Mouse (Mus musculus): Measurements from ENCODE around the gene Srsf9. TPM values are rescaled to one million over a fixed set of nuclear protein-coding genes. Genes with fewer than 3 reads are reported as not detected.
A peak's percentile ranks its signal among the peaks of the same experiment; 100 is the strongest.

Srsf9 gene
- total RNA-seq, 1 experiment = 57.2 TPM

DNA sequence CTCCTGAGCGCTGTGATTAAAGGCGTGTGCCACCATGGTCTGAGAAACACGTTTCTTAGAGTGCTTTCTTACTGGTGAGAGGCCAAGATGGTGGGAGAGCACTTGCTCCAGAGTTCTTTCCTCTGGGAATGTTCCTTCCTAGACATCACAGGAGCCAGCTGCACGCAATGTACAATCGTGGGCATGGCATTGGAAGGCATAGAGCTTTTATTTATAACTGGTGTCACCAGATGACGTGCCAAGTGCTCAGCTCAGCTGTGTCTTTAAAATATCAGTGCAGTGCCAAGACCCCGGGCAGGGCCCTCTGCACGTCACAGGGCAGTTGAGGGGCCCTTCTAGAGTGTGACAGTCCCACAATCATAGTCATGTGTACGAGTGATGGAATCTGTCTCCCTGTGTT is 4.0 kb downstream of the Srsf9 start:
- TF ChIP-seq ZC3H11A (IDR thresholded peaks at IDR 0.05; ENCODE audit: borderline replicate concordance, low read depth, low read length) = no peak
- TF ChIP-seq MAFK (IDR thresholded peaks at IDR 0.05; ENCODE audit: insufficient read depth, low read depth, low read length) = no peak
- no peak for TF ChIP-seq CHD2 (IDR thresholded peaks at IDR 0.05; ENCODE audit: low read depth, low read length)
- no peak for TF ChIP-seq ZNF384 (IDR thresholded peaks at IDR 0.05; ENCODE audit: low read depth, low read length)
- TF ChIP-seq HCFC1 (IDR thresholded peaks at IDR 0.05; ENCODE audit: borderline replicate concordance, insufficient read depth, low read length) = no peak
- Histone ChIP-seq H3K9me3 (ENCODE audit: control insufficient read depth, insufficient read depth, low read depth, low read length) (no peaks in the 10 kb centered on the region), H3K4me1 (ENCODE audit: control insufficient read depth in 2 of 2, insufficient read depth in 2 of 2, low read length in 2 of 2, poor library complexity in 1 of 2) (peaks cover 0 to 2% of the 10 kb centered on the region in 2 experiments; a peak in 3 of 4 replicates), H3K4me3 (ENCODE audit: insufficient read depth in 1 of 2, low read depth in 1 of 2, low read length in 2 of 2, poor library complexity in 1 of 2, severe bottlenecking in 1 of 2) (no peak overlapping the region), H3K9ac (ENCODE audit: insufficient read depth, low read depth, low read length, poor library complexity, severe bottlenecking) (no peak overlapping the region), H3K27ac (ENCODE audit: insufficient read depth, low read depth, low read length, poor library complexity, severe bottlenecking) (no peak overlapping the region), H3K36me3 (ENCODE audit: control insufficient read depth, insufficient read depth, low read length, poor library complexity, severe bottlenecking) (peaks cover 31% of the 10 kb centered on the region)
- in situ Hi-C loops (cut with MboI; ENCODE audit: low sequenced_read_pairs in 2 of 2, unreplicated experiment in 2 of 2) = no loop called here
- DNase-seq (ENCODE audit: low read depth, low spot score) = no peak

DNA sequence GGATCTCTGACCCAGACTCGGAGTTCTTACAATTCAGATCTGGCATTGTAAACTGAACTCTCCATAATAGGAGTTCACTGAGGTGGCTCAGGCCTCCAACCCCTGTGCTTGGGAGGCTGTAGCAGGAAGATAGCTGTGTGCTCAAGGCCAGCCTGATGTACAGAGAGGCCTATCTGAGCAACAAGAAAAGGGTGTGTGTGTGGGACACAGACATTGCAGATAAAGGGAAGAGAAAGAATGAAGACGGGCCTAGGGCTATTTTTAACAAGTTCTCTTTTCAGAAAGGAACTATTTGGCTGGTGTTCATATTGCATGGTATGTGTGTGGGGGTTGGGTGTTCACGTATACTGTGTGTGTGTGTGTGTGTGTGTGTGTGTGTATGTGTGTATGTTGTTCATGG is 6.6 kb downstream of the Srsf9 start:
- TF ChIP-seq ZNF384 (IDR thresholded peaks at IDR 0.05; ENCODE audit: low read depth, low read length) (no peak), CHD2 (IDR thresholded peaks at IDR 0.05; ENCODE audit: low read depth, low read length) (no peak), ZC3H11A (IDR thresholded peaks at IDR 0.05; ENCODE audit: borderline replicate concordance, low read depth, low read length) (no peak), MAFK (IDR thresholded peaks at IDR 0.05; ENCODE audit: insufficient read depth, low read depth, low read length) (no peak), HCFC1 (IDR thresholded peaks at IDR 0.05; ENCODE audit: borderline replicate concordance, insufficient read depth, low read length) (no peak)
- no peak overlapping the region for H3K9ac ChIP-seq (ENCODE audit: insufficient read depth, low read depth, low read length, poor library complexity, severe bottlenecking)
- H3K9me3 ChIP-seq (ENCODE audit: control insufficient read depth, insufficient read depth, low read depth, low read length) = no peaks in the 10 kb centered on the region
- no peak for DNase-seq (ENCODE audit: low read depth, low spot score)
- H3K4me1 ChIP-seq (ENCODE audit: control insufficient read depth in 2 of 2, insufficient read depth in 2 of 2, low read length in 2 of 2, poor library complexity in 1 of 2) = peaks cover 0 to under 1% of the 10 kb centered on the region in 2 experiments; a peak in 3 of 4 replicates
- in situ Hi-C loops (cut with MboI; ENCODE audit: low sequenced_read_pairs in 2 of 2, unreplicated experiment in 2 of 2) = no loop called here
- H3K4me3 ChIP-seq (ENCODE audit: insufficient read depth in 1 of 2, low read depth in 1 of 2, low read length in 2 of 2, poor library complexity in 1 of 2, severe bottlenecking in 1 of 2) = no peak overlapping the region
- no peak overlapping the region for H3K27ac ChIP-seq (ENCODE audit: insufficient read depth, low read depth, low read length, poor library complexity, severe bottlenecking)
- peaks cover 31% of the 10 kb centered on the region for H3K36me3 ChIP-seq (ENCODE audit: control insufficient read depth, insufficient read depth, low read length, poor library complexity, severe bottlenecking)

DNA sequence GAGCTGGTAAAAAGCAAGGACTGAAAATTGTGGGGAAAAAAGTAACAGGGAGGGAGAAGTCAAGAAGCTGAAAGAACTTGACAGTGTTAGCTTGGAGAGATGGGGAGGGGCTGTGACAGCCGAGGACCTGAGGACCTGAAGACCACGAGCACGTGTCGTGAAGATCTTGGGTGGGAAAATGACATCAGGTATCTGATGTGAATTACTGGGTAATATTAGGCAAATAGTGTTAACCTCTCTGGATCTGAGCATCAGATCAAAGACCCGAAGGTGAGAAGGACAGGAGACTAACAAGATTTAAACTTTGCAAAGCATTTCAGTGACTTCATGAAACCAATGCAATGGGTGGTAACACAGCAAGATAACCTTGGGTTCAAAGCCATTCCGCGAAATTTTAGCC is 13.0 kb downstream of the Srsf9 start:
- Histone ChIP-seq H3K9me3 (ENCODE audit: control insufficient read depth, insufficient read depth, low read depth, low read length) (no peaks in the 10 kb centered on the region), H3K4me3 (ENCODE audit: insufficient read depth in 1 of 2, low read depth in 1 of 2, low read length in 2 of 2, poor library complexity in 1 of 2, severe bottlenecking in 1 of 2) (peak overlapping the region in 1 of 2 experiments; percentile 95; a peak in 1 of 4 replicates), H3K36me3 (ENCODE audit: control insufficient read depth, insufficient read depth, low read length, poor library complexity, severe bottlenecking) (peaks cover 25% of the 10 kb centered on the region), H3K4me1 (ENCODE audit: control insufficient read depth in 2 of 2, insufficient read depth in 2 of 2, low read length in 2 of 2, poor library complexity in 1 of 2) (peaks cover 2% of the 10 kb centered on the region in 2 experiments; a peak in 2 of 4 replicates), H3K9ac (ENCODE audit: insufficient read depth, low read depth, low read length, poor library complexity, severe bottlenecking) (no peak overlapping the region), H3K27ac (ENCODE audit: insufficient read depth, low read depth, low read length, poor library complexity, severe bottlenecking) (no peak overlapping the region)
- in situ Hi-C loops (cut with MboI; ENCODE audit: low sequenced_read_pairs in 2 of 2, unreplicated experiment in 2 of 2) = no loop called here
- DNase-seq (ENCODE audit: low read depth, low spot score) = no peak
- no peak for TF ChIP-seq MAFK (IDR thresholded peaks at IDR 0.05; ENCODE audit: insufficient read depth, low read depth, low read length)
- no peak for TF ChIP-seq ZNF384 (IDR thresholded peaks at IDR 0.05; ENCODE audit: low read depth, low read length)
- no peak for TF ChIP-seq ZC3H11A (IDR thresholded peaks at IDR 0.05; ENCODE audit: borderline replicate concordance, low read depth, low read length)
- TF ChIP-seq CHD2 (IDR thresholded peaks at IDR 0.05; ENCODE audit: low read depth, low read length) = no peak
- no peak for TF ChIP-seq HCFC1 (IDR thresholded peaks at IDR 0.05; ENCODE audit: borderline replicate concordance, insufficient read depth, low read length)

DNA sequence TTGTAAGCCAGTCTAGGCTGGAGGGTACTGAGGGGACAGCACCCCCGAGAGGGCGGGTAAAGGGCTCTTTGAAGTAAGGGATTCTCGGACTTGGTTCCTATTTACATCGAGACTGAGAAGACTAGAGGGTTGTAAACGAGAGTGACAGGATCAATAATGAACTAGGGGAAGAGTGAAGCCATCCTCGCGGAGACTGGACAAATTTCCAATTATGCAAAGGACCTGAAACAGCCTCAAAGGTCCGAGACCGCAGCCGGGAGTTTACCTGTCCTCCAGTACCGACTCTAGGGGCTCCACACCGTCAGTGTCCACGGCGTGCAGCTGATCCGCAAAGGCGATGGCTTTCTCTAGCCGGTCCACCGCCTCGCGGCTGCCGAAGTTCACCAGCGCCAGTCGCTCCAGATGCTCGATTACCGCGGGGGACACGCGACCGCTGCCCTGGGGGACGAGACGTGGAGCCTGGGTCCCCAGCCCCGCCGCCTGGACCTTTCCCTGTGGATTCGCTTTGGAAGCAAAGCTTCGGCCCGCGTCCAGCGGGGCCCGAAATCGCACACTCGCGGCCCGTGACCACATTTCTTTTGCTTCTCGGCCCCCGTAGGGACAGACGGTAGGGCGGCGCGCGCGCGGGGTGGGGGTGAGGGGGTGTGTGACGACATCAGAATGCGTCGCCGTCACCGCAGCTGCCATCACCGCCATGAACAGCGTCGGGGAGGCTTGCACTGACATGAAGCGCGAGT is 13.8 kb downstream of the Srsf9 start, which contains the start of the genes Gatc and Triap1:
TSS of gene Gatc (minus strand) at position 602 of the 737 bp plus-strand sequence.
TSS of gene Triap1 (plus strand) at position 649 of the 737 bp plus-strand sequence.
- Histone ChIP-seq H3K9ac (ENCODE audit: insufficient read depth, low read depth, low read length, poor library complexity, severe bottlenecking) (peak within 1 kb of the TSS; percentile 78), H3K27ac (ENCODE audit: insufficient read depth, low read depth, low read length, poor library complexity, severe bottlenecking) (no peak within 1 kb of the TSS), H3K9me3 (ENCODE audit: control insufficient read depth, insufficient read depth, low read depth, low read length) (no peaks in the 10 kb centered on the region), H3K36me3 (ENCODE audit: control insufficient read depth, insufficient read depth, low read length, poor library complexity, severe bottlenecking) (peaks cover 27% of the 10 kb centered on the region), H3K4me1 (ENCODE audit: control insufficient read depth in 2 of 2, insufficient read depth in 2 of 2, low read length in 2 of 2, poor library complexity in 1 of 2) (peaks cover 2% of the 10 kb centered on the region in 2 experiments; a peak in 2 of 4 replicates), H3K4me3 (ENCODE audit: insufficient read depth in 1 of 2, low read depth in 1 of 2, low read length in 2 of 2, poor library complexity in 1 of 2, severe bottlenecking in 1 of 2) (peak within 1 kb of the TSS; percentile 76 to 95)
- DNase-seq (ENCODE audit: low read depth, low spot score) = no peak
- in situ Hi-C loops (cut with MboI; ENCODE audit: low sequenced_read_pairs in 2 of 2, unreplicated experiment in 2 of 2) = no loop called here
- TF ChIP-seq MAFK (IDR thresholded peaks at IDR 0.05; ENCODE audit: insufficient read depth, low read depth, low read length) (0 out of 2 replicates have a peak, but pooled peaks have one; percentile 3), HCFC1 (IDR thresholded peaks at IDR 0.05; ENCODE audit: borderline replicate concordance, insufficient read depth, low read length) (peak; percentile 79; the same call in 1 of the 2 replicates), CHD2 (IDR thresholded peaks at IDR 0.05; ENCODE audit: low read depth, low read length) (no peak), ZC3H11A (IDR thresholded peaks at IDR 0.05; ENCODE audit: borderline replicate concordance, low read depth, low read length) (no peak), ZNF384 (IDR thresholded peaks at IDR 0.05; ENCODE audit: low read depth, low read length) (no peak)

All from ES-E14 (cell line).